Comparison of ENCODE assay signal across 28 mouse cellular contexts in the genomic region with DNA sequence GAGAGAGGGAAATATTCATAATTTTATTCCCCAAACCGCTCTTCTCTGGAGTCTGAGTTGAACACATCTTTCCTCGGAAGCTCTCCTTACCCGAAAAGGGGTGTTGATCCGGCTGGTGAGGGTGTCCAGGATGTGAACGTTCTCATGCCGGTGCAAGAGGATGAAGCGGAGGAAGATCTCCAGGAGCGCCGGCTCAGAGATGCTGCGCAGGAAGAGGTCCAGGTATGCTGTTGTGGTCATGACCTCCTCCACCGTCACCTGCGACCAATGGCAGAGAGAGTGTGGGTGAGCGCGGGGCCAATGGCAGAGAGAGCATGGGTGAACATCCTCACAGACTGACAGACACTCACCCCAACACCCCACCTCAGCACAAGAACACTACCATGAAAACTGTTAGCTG.
"Had no signal": no experiment of that assay in that cellular context is flagged by ENCODE, and none has a peak within 500 bp of the region (broad histone marks: within the 10 kb centered on the region; RNA-seq: fewer than 3 reads in every experiment).

No protein-coding gene starts in this region.

- DNase-seq: heart, postnatal 14 days; heart, postnatal 4 days; kidney, adult 11 months; kidney, adult 18-20 months; kidney, adult 2 months; kidney, adult 8-10 months; kidney, adult 9 months; kidney, postnatal 10 days; kidney, postnatal 14 days; kidney, postnatal 25 days; kidney, postnatal 36 days; kidney, postnatal 4 days; layer of hippocampus, adult 9-11 months; layer of hippocampus, postnatal 36 days had no signal

- H3K4me1 ChIP-seq: heart, embryonic 12.5 days; heart, embryonic 13.5 days; heart, embryonic 15.5 days; hindbrain, embryonic 12.5 days; hindbrain, embryonic 13.5 days; hindbrain, embryonic 15.5 days; intestine, embryonic 15.5 days; kidney, embryonic 15.5 days had no signal

- H3K9me3 ChIP-seq: heart, embryonic 12.5 days; heart, embryonic 13.5 days; heart, embryonic 15.5 days; hindbrain, embryonic 10.5 days; hindbrain, embryonic 12.5 days; hindbrain, embryonic 13.5 days; hindbrain, embryonic 15.5 days; intestine, embryonic 15.5 days; kidney, embryonic 15.5 days had no signal

- H3K36me3 ChIP-seq: heart, embryonic 12.5 days; heart, embryonic 15.5 days; hindbrain, embryonic 10.5 days; hindbrain, embryonic 12.5 days; hindbrain, embryonic 13.5 days; hindbrain, embryonic 15.5 days; intestine, embryonic 15.5 days; kidney, embryonic 15.5 days had no signal

- H3K27ac ChIP-seq: heart, embryonic 13.5 days; heart, embryonic 15.5 days; hindbrain, embryonic 10.5 days; hindbrain, embryonic 12.5 days; hindbrain, embryonic 13.5 days; hindbrain, embryonic 14.5 days; hindbrain, embryonic 15.5 days; hindbrain, postnatal 0 days; intestine, embryonic 15.5 days; kidney, embryonic 15.5 days; kidney, postnatal 0 days; layer of hippocampus, adult 2 months; left cerebral cortex, adult 2 months had no signal

- H3K27me3 ChIP-seq: heart, embryonic 12.5 days; heart, embryonic 13.5 days; heart, embryonic 15.5 days; hindbrain, embryonic 12.5 days; hindbrain, embryonic 13.5 days; hindbrain, embryonic 15.5 days; intestine, embryonic 15.5 days; kidney, embryonic 15.5 days had no signal

- H3K4me3 ChIP-seq: heart, embryonic 12.5 days; heart, embryonic 13.5 days; heart, embryonic 15.5 days; hindbrain, embryonic 10.5 days; hindbrain, embryonic 12.5 days; hindbrain, embryonic 13.5 days; hindbrain, embryonic 15.5 days; intestine, embryonic 15.5 days; kidney, embryonic 15.5 days; layer of hippocampus, adult 2 months; left cerebral cortex, adult 2 months had no signal
